Mouse (Mus musculus) macrophage (primary cell): ENCODE data around the gene Numa1. TPM values are rescaled to one million over a fixed set of nuclear protein-coding genes. Genes with fewer than 3 reads are reported as not detected.

Experiments used
- H3K27ac ChIP-seq: fragments of 350-480 bp; formaldehyde crosslinking; 2 replicates; pipeline ENCODE4 v1.9.0; 2021
- H3K36me3 ChIP-seq: fragments of 350-480 bp; formaldehyde crosslinking; 2 replicates; pipeline ENCODE4 v1.9.0; 2021; ENCODE audit errors: inconsistent target
- H3K4me3 ChIP-seq: fragments of 350-480 bp; formaldehyde crosslinking; 2 replicates; pipeline ENCODE4 v1.9.0; 2021; ENCODE audit errors: inconsistent target
- H3K79me2 ChIP-seq: fragments of 350-480 bp; formaldehyde crosslinking; 2 replicates; pipeline ENCODE4 v1.9.0; 2021; ENCODE audit errors: inconsistent target
- WGBS: methylation state at CpG from one replicate; pipeline ENCODE4 v1.1.7; 2026; ENCODE audit warnings: inconsistent platforms; ENCODE audit not compliant: missing documents; 5-methylcytosine and 5-hydroxymethylcytosine counted together
- polyA plus RNA-seq: library from polyadenylated mRNA; stranded (reverse); fragments of 250-400 nt; gene quantifications from 3 replicates; pipeline ENCODE4 v1.2.4, GENCODE M21; 2018; ENCODE audit warnings: inconsistent platforms
- total RNA-seq, 78 experiments: library from RNA; depleted of rRNA; stranded (reverse); fragments of 250-400 nt; gene quantifications; 1 replicate in 9 of 78; 2 replicates in 24 of 78; 3 replicates in 43 of 78; 4 replicates in 2 of 78; pipeline ENCODE4 v1.2.4; 2018; ENCODE audit warnings: inconsistent platforms in 56 of 78

Gene Numa1
- total RNA-seq (2018; cell fraction: chromatin; rRNA removed): 100 to 1,000 TPM in 22 of 26 experiments, 10 to 100 TPM in 4; 50.3 to 433 (median 216) TPM
- 100 to 1,000 TPM in 5 of 26 experiments, 10 to 100 TPM in 21; 37.1 to 112 (median 63.3) TPM for total RNA-seq (2018; cell fraction: cytosol; rRNA removed)
- 100 to 1,000 TPM in 11 of 26 experiments, 10 to 100 TPM in 15; 38.1 to 184 (median 91.0) TPM for total RNA-seq (2018; cell fraction: nucleus; rRNA removed)
- polyA plus RNA-seq: 61.1 to 130 TPM (median 82.9 TPM) in 3 replicates

DNA sequence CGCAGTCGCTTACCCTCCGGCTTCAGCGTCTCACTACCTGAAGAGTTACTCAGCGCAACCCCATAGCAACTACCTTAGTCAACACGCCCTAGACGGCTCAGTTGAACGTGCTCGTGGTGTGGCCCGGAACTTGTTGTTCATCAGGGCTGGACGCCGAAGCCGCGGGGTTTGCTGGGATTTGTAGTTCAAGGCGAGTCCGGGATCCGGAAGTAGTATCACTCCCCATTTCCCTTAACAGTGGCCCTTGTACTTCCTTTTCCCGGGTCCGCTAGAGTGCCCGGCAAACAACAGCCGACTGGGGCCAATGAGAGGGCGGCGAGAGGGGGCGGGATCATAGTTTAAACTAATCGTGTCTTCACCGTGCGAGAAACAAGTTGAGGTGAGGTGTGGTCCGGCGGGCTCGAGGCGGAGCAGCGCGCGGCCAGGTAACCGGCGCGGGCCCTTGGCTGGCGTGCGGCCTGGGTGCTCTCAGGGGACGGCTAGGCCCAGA lies at the start of gene Numa1, which contains the start of gene Lrrc51:
TSS of gene Numa1 (plus strand) at position 361 of the 490 bp plus-strand sequence.
TSS of gene Lrrc51 (minus strand) at position 145 of the 490 bp plus-strand sequence.
- Histone ChIP-seq H3K27ac (peak within 1 kb of the TSS; percentile 63), H3K79me2 (peaks cover 63% of the 10 kb centered on the region), H3K36me3 (no peaks in the 10 kb centered on the region), H3K4me3 (peak within 1 kb of the TSS; percentile 88)
- under 1% methylated on average over 39 of the region's 40 CpGs for WGBS

GRCm38 (mm10) chr7:101884160-101884559 lies 49.8 kb upstream of the Numa1 start:
- WGBS: 83% methylated on average over 1 of the region's 4 CpGs
- H3K27ac ChIP-seq: no peak overlapping the region

DNA sequence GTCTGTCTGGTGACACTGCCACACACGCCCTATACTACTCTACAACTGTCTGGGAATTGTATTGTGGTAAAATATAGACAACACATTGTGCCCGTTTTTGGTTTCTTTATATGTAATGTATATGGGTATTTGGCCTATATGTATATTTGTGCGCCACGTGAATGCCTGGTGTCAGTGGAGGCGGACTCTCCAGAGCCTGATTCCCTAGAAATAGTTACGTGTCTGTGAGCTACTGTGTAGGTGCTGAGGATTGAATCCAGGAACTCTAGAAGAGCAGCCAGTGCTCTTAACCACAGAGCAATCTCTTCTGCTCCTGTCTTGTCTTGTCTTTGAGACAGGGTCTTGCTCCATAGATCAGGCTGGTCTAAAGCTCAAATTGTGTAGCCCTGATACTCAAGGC lies 47.6 kb upstream of the Numa1 start:
- Histone ChIP-seq H3K4me3 (no peak overlapping the region), H3K27ac (no peak overlapping the region), H3K36me3 (peaks cover 39% of the 10 kb centered on the region; the same call in 1 of the 2 replicates), H3K79me2 (no peaks in the 10 kb centered on the region)
- 92% methylated on average over 6 of the region's 6 CpGs for WGBS

More at GRCm38 (mm10) chr7:101884160-101884559, 49.8 kb upstream of the Numa1 start:
- Histone ChIP-seq H3K4me3 (no peak overlapping the region), H3K36me3 (peaks cover 42% of the 10 kb centered on the region; the same call in 1 of the 2 replicates), H3K79me2 (no peaks in the 10 kb centered on the region)

GRCm38 (mm10) chr7:101888460-101888859 lies 45.5 kb upstream of the Numa1 start:
- H3K27ac ChIP-seq: no peak overlapping the region
- WGBS: 92% methylated on average over 4 of the region's 4 CpGs
- peaks cover 23% of the 10 kb centered on the region; the same call in 1 of the 2 replicates for H3K36me3 ChIP-seq
- H3K4me3 ChIP-seq: no peak overlapping the region
- H3K79me2 ChIP-seq: no peaks in the 10 kb centered on the region

- H3K79me2 ChIP-seq: peaks cover 7% of the 10 kb centered on the region; the same call in 1 of the 2 replicates
- H3K27ac ChIP-seq: peak overlapping the region; percentile 97
- WGBS: 51% methylated on average over 8 of the region's 9 CpGs
- no peaks in the 10 kb centered on the region for H3K36me3 ChIP-seq
- H3K4me3 ChIP-seq: peak overlapping the region; percentile 61
Observed at GRCm38 (mm10) chr7:101895695-101896094, 38.2 kb upstream of the Numa1 start.

- Histone ChIP-seq H3K79me2 (peaks cover 7% of the 10 kb centered on the region; the same call in 1 of the 2 replicates), H3K4me3 (peak overlapping the region; percentile 61), H3K27ac (peak overlapping the region; percentile 97), H3K36me3 (no peaks in the 10 kb centered on the region)
- WGBS: under 1% methylated on average over 57 of the region's 57 CpGs
Observed at GRCm38 (mm10) chr7:101896104-101897066, 37.5 kb upstream of the Numa1 start.

- no peaks in the 10 kb centered on the region for H3K36me3 ChIP-seq
- WGBS: 72% methylated on average over 16 of the region's 16 CpGs
- H3K27ac ChIP-seq: peak overlapping the region; percentile 90
- no peak overlapping the region for H3K4me3 ChIP-seq
- H3K79me2 ChIP-seq: peaks cover 11% of the 10 kb centered on the region; the same call in 1 of the 2 replicates
Observed at GRCm38 (mm10) chr7:101900331-101901097, 33.4 kb upstream of the Numa1 start.

DNA sequence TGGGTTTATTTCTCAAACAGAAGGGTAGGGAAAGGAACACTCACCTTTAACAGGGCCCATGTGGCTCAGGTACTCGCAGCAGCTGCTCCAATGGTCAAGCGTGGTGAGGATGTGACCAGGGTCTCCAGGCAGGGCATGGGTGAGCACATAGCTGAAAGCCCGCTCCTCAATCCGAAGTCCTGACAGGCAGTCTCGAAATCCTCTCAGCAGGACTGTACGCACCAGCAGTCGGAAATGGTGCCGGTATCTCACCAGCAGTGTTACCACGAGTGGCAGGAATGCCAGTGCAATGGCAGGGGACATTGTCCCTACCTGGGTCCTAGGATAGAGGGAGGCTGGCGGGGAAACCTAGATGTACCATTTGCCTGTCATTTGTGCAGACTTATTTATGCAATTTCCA lies 31.9 kb upstream of the Numa1 start:
- H3K27ac ChIP-seq: peak overlapping the region; percentile 90
- H3K36me3 ChIP-seq: no peaks in the 10 kb centered on the region
- H3K79me2 ChIP-seq: peaks cover 19% of the 10 kb centered on the region; the same call in 1 of the 2 replicates
- no peak overlapping the region for H3K4me3 ChIP-seq
- 93% methylated on average over 10 of the region's 10 CpGs for WGBS

GRCm38 (mm10) chr7:101902846-101903245 lies 31.1 kb upstream of the Numa1 start:
- Histone ChIP-seq H3K36me3 (no peaks in the 10 kb centered on the region), H3K79me2 (peaks cover 19% of the 10 kb centered on the region), H3K4me3 (no peak overlapping the region), H3K27ac (no peak overlapping the region)

DNA sequence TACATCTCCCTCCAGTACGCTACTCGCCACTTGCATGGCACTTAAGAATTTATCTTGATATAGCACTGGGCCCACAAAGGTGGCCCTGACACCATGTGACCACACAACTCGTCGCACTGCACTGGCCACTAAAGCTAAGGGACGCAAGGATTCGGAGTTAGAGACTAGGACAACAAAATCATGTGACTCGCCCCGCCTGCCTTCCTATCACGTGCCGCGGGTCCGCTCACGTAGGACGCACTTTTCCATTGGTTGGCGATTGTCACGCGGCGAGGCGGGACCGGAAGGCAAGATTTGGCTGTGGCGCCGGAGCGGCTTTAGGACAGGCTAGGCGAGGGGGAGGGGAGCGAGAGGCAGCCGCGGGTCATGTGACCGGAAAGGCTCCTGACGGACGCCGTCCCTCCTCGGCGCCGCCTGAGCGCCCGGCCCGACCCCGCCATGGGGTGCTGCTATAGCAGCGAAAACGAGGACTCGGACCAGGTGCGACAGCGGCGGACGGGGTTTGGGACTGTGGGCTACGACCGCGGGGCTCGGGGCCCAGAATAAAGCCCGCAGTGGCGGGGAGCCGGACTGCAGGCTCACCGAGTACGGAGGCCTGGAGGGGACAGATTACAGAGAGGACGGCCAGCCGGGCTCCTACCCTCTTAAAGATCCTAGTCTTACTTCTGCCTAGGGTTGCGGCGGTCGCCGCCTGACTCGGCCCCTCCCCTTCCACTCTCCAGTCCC lies 28.2 kb upstream of the Numa1 start, which contains the start of gene Lamtor1:
TSS of gene Lamtor1 (plus strand) at position 344 of the 726 bp plus-strand sequence.
- Histone ChIP-seq H3K27ac (peak within 1 kb of the TSS; percentile 99), H3K79me2 (peaks cover 48% of the 10 kb centered on the region), H3K4me3 (peak within 1 kb of the TSS; percentile 81), H3K36me3 (peaks cover 9% of the 10 kb centered on the region)
- WGBS: under 1% methylated on average over 61 of the region's 61 CpGs

GRCm38 (mm10) chr7:101906287-101906681 lies 27.6 kb upstream of the Numa1 start, which contains the start of gene Tomt:
Tomt (minus strand) TSS chr7:101906359.
- peaks cover 15% of the 10 kb centered on the region for H3K36me3 ChIP-seq
- H3K4me3 ChIP-seq: peak within 1 kb of the TSS; percentile 81
- peak within 1 kb of the TSS; percentile 99 for H3K27ac ChIP-seq
- 0% methylated on average over 11 of the region's 11 CpGs for WGBS
- H3K79me2 ChIP-seq: peaks cover 53% of the 10 kb centered on the region

- Histone ChIP-seq H3K79me2 (peaks cover 55% of the 10 kb centered on the region), H3K36me3 (peaks cover 19% of the 10 kb centered on the region), H3K4me3 (peak overlapping the region; percentile 81), H3K27ac (peak overlapping the region; percentile 99)
- WGBS: 3% methylated on average over 8 of the region's 8 CpGs
Observed at GRCm38 (mm10) chr7:101906696-101907095, 27.2 kb upstream of the Numa1 start.

DNA sequence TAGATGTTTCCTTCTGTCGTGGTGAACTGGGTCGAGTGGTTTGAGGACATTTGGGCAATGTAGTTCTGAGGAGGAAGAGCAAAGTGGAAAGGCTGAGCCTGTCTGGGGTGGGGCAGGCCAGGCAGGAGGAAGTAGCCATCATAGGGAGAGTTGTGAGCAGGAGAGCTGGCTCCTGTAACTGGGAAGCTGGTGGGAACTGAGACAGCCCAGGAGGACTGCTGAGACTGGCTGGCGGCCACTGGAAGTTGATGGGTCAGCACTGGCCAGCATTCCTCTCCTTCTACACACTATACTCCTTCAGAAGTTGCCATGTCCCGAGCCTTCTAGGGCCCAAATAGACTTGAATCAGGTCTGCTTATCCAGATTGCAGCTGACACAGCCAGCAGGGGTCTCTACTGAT lies 25.5 kb upstream of the Numa1 start:
- Histone ChIP-seq H3K36me3 (peaks cover 36% of the 10 kb centered on the region), H3K27ac (peak overlapping the region; percentile 99), H3K79me2 (peaks cover 51% of the 10 kb centered on the region), H3K4me3 (peak overlapping the region; percentile 81; the same call in 1 of the 2 replicates)
- WGBS: 20% methylated on average over 4 of the region's 4 CpGs
